8 mouse cellular contexts compared by ENCODE assay signal in the genomic region with DNA sequence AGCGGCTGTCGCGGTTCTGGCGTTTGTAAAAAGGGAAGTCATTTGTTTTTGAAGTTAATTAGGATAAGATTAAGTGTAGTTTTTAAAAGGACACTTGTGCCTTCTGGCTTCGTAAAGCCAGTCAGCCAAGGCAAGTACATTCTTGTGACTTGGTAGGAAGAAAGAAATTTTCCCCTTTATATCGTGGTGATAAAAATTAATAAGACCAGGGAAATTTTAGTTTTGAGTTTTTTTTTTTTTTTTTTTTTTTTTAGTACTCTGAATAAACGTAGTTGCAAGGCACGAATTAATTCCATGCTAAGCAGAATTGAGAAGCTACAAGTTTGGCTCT. TPM values are rescaled to one million over a fixed set of nuclear protein-coding genes. Genes with fewer than 3 reads are reported as not detected.
DNase-seq lines count a peak whose midpoint lies in the region; ATAC-seq and TF ChIP-seq lines count a peak whose summit lies in the region.

No protein-coding gene starts in this region.

- no peak for ATAC-seq in forebrain, embryonic 12.5 days (ENCODE audit: low FRiP score)
- ATAC-seq in liver, embryonic 12.5 days: no peak

- peaks cover 42% of the 10 kb centered on the region for H3K79me3 ChIP-seq in C2C12 (ENCODE audit: low read depth)

- peaks cover 53% of the 10 kb centered on the region for H3K79me2 ChIP-seq in C2C12 (ENCODE audit: control insufficient read depth, insufficient read depth)

- intact Hi-C loops in heart, postnatal 25 days (cut with DNase I): loop anchor here (5.0 kb wide), 1 partner anchor 65 kb away; a partner anchor contains a TSS

- H3K27ac ChIP-seq in heart, embryonic 10.5 days: peak overlapping the region; percentile 97
- H3K27ac ChIP-seq in forebrain, embryonic 12.5 days: peak overlapping the region; percentile 94
- H3K27ac ChIP-seq in liver, embryonic 12.5 days: peak overlapping the region; percentile 95

- no peaks in the 10 kb centered on the region for H3K9me3 ChIP-seq in heart, embryonic 10.5 days
- H3K9me3 ChIP-seq in forebrain, embryonic 12.5 days: no peaks in the 10 kb centered on the region
- no peaks in the 10 kb centered on the region for H3K9me3 ChIP-seq in liver, embryonic 12.5 days (replicated peaks)

- no peak for TF ChIP-seq CTCF in C2C12 (IDR thresholded peaks at IDR 0.05; ENCODE audit: control insufficient read depth, insufficient read depth, insufficient read length)

- 2% methylated on average over 8 of the region's 8 CpGs for WGBS in heart, embryonic 10.5 days
- 1% methylated on average over 8 of the region's 8 CpGs for WGBS in forebrain, embryonic 12.5 days
- WGBS in liver, embryonic 12.5 days (ENCODE audit: insufficient replicate concordance): under 1% methylated on average over 8 of the region's 8 CpGs

- peak overlapping the region; percentile 94 for H3K9ac ChIP-seq in forebrain, embryonic 12.5 days
- peak overlapping the region; percentile 97 for H3K9ac ChIP-seq in liver, embryonic 12.5 days

- peak overlapping the region; percentile 99 for H3ac ChIP-seq in C2C12 (ENCODE audit: control insufficient read depth, insufficient read length, low read depth)

- H3K4me3 ChIP-seq in heart, embryonic 10.5 days: peak overlapping the region; percentile 94
- H3K4me3 ChIP-seq in C2C12 (ENCODE audit: insufficient read depth, poor library complexity, severe bottlenecking): peak overlapping the region; percentile 92
- H3K4me3 ChIP-seq in forebrain, embryonic 12.5 days (replicated peaks): peak overlapping the region; percentile 97
- peak overlapping the region; percentile 94 for H3K4me3 ChIP-seq in liver, embryonic 12.5 days

- no peak for DNase-seq in heart, embryonic 10.5 days (ENCODE audit: low spot score)
- DNase-seq in heart, postnatal 25 days (ENCODE audit: low spot score): no peak
- no peak for DNase-seq in adrenal gland, postnatal 10 days
- DNase-seq in urinary bladder, postnatal 10 days (ENCODE audit: low spot score): no peak
- no peak for DNase-seq in urinary bladder, postnatal 36 days (ENCODE audit: low spot score in 2 of 2)

- H3K36me3 ChIP-seq in heart, embryonic 10.5 days: peaks cover 20% of the 10 kb centered on the region
- peaks cover 30% of the 10 kb centered on the region for H3K36me3 ChIP-seq in C2C12 (ENCODE audit: control insufficient read depth, insufficient read depth)
- peaks cover 19% of the 10 kb centered on the region for H3K36me3 ChIP-seq in forebrain, embryonic 12.5 days (replicated peaks)
- peaks cover 27% of the 10 kb centered on the region for H3K36me3 ChIP-seq in liver, embryonic 12.5 days

- no peaks in the 10 kb centered on the region for H3K27me3 ChIP-seq in heart, embryonic 10.5 days (ENCODE audit: insufficient read depth, poor library complexity, severe bottlenecking)
- peaks cover 7% of the 10 kb centered on the region for H3K27me3 ChIP-seq in C2C12 (ENCODE audit: control insufficient read depth, insufficient read depth, insufficient read length)
- H3K27me3 ChIP-seq in forebrain, embryonic 12.5 days: no peaks in the 10 kb centered on the region
- no peaks in the 10 kb centered on the region for H3K27me3 ChIP-seq in liver, embryonic 12.5 days (replicated peaks)

- peaks cover 36% of the 10 kb centered on the region for H3K4me1 ChIP-seq in heart, embryonic 10.5 days
- H3K4me1 ChIP-seq in forebrain, embryonic 12.5 days: peaks cover 22% of the 10 kb centered on the region
- H3K4me1 ChIP-seq in liver, embryonic 12.5 days: peaks cover 35% of the 10 kb centered on the region

- peak overlapping the region; percentile 81 for H3K4me2 ChIP-seq in forebrain, embryonic 12.5 days
- peak overlapping the region; percentile 95 for H3K4me2 ChIP-seq in liver, embryonic 12.5 days

TF ChIP-seq in C2C12, 6 proteins besides CTCF, POLR2A, EP300 and RAD21:
- TF ChIP-seq CEBPB (IDR thresholded peaks at IDR 0.05; ENCODE audit: low read depth): no peak
- no peak for TF ChIP-seq MYOD1 (IDR thresholded peaks at IDR 0.05; ENCODE audit: control insufficient read depth, insufficient read length, low read depth)
- TF ChIP-seq FOSL1 (IDR thresholded peaks at IDR 0.05; ENCODE audit: insufficient read depth, low read length, poor library complexity, severe bottlenecking): no peak
- no peak for TF ChIP-seq MYOG (IDR thresholded peaks at IDR 0.05; ENCODE audit: control insufficient read depth, extremely low read depth, insufficient read length)

RNA-seq across cellular contexts. Expression of a gene that starts 0.9 kb away (rescaled TPM):
- 24.9 and 26.2 TPM in 2 replicates for polyA plus RNA-seq in heart, embryonic 10.5 days (2016; fragmentation: Nextera tagmentation; extraction: Ambion mirVana)
- 1 to 10 TPM; 8.1 to 8.8 TPM for total RNA-seq in heart, postnatal 25 days (2021)
- 9.6 TPM for polyA plus RNA-seq in C2C12 (2012; fragmentation: generic; extraction: Trizol)
- 43.6 and 47.1 TPM in 2 replicates for polyA plus RNA-seq in forebrain, embryonic 12.5 days (2016; fragmentation: Nextera tagmentation; extraction: Ambion mirVana)
- polyA plus RNA-seq in liver, embryonic 12.5 days (2016; fragmentation: Nextera tagmentation; extraction: Ambion mirVana): 16.5 and 17.6 TPM in 2 replicates
- 10 to 100 TPM; 10.8 to 11.1 TPM for total RNA-seq in adrenal gland, postnatal 10 days (2021)

RNA-seq across cellular contexts. Expression of a gene that starts 18.3 kb away (rescaled TPM):
- 12.1 and 18.8 TPM in 2 replicates for polyA plus RNA-seq in heart, embryonic 10.5 days (2016; fragmentation: Nextera tagmentation; extraction: Ambion mirVana)
- 10 to 100 TPM; 29.3 to 31.9 TPM for total RNA-seq in heart, postnatal 25 days (2021)
- 23.8 TPM for polyA plus RNA-seq in C2C12 (2012; fragmentation: generic; extraction: Trizol)
- 30.0 and 31.8 TPM in 2 replicates for polyA plus RNA-seq in forebrain, embryonic 12.5 days (2016; fragmentation: Nextera tagmentation; extraction: Ambion mirVana)
- 8.2 and 8.9 TPM in 2 replicates for polyA plus RNA-seq in liver, embryonic 12.5 days (2016; fragmentation: Nextera tagmentation; extraction: Ambion mirVana)
- 10 to 100 TPM; 46.4 to 46.9 TPM for total RNA-seq in adrenal gland, postnatal 10 days (2021)
